In the genomic region with DNA sequence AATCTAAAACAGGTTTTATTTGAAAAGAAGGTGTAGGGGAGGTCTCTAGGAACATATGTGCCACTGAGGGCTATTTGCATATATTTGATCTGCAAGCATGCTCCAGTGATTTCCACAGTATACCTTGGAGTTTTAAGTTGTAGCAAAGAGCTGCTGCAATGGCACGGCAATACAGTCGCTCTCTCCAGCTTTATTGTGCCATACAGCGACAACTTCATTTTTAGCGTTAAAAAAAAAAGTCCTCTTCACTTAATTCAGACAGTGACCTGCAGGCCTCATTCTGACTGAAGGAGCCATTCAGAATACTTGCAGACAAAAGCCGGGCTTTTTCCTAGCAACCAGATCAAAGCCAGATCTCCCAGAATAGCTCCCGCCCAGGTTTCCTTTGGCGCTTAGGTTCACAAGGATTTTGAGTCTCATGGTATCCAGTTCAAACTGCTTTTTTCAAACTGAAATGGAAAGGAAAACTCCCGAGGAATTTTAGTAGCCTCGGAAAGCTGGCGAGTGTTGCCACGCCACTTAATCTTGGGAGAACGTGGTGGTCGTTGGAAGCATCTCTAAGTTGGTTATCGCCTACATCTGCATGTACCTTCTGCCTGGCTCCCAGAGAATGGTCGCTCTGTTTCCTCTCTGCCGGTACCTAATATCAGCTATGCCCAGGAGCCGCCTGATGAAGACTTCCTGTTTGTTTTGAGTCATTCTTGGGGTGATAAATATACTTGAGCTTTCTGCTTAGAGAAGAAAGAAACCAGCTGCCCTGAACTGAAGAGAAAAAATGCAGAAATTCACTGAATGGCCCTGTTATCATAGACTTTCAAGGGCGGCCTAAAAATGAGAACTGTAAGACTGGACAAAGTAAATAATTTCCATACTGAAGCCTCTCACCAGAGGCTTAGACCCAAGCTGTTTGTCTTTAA, we compare ENCODE assay signal across 8 mouse cellular contexts.
DNase-seq lines count a peak whose midpoint lies in the region; ATAC-seq and TF ChIP-seq lines count a peak whose summit lies in the region.

No protein-coding gene starts in this region.

- peak; percentile 29 for DNase-seq in layer of hippocampus, adult 9-11 months
- no peak for DNase-seq in layer of hippocampus, adult 8-10 months (ENCODE audit: low spot score in 2 of 2)
- peak; percentile 35 for DNase-seq in forebrain, postnatal 0 days
- DNase-seq in lung, postnatal 14 days: peak; percentile 18
- no peak for DNase-seq in gastrocnemius, postnatal 4 days (ENCODE audit: low spot score in 2 of 2)
- DNase-seq in urinary bladder, adult 18-20 months (ENCODE audit: low spot score in 2 of 2): no peak

- H3K27me3 ChIP-seq in forebrain, postnatal 0 days (ENCODE audit: insufficient read depth, low read length): no peaks in the 10 kb centered on the region
- H3K27me3 ChIP-seq in kidney, embryonic 14.5 days (ENCODE audit: control insufficient read depth, insufficient read depth, low read length): no peaks in the 10 kb centered on the region
- H3K27me3 ChIP-seq in stomach, embryonic 16.5 days (ENCODE audit: control insufficient read depth, insufficient read depth, low read length): no peaks in the 10 kb centered on the region

- no peaks in the 10 kb centered on the region for H3K9me3 ChIP-seq in forebrain, postnatal 0 days (ENCODE audit: low read length)
- H3K9me3 ChIP-seq in kidney, embryonic 14.5 days (ENCODE audit: control insufficient read depth, low read length): no peaks in the 10 kb centered on the region
- no peaks in the 10 kb centered on the region for H3K9me3 ChIP-seq in stomach, embryonic 16.5 days (replicated peaks; ENCODE audit: control insufficient read depth, low read length)

- WGBS in forebrain, postnatal 0 days: 8% methylated on average over 18 of the region's 18 CpGs
- WGBS in kidney, embryonic 14.5 days: 8% methylated on average over 18 of the region's 18 CpGs
- WGBS in stomach, embryonic 16.5 days: 11% methylated on average over 18 of the region's 18 CpGs

- no peak overlapping the region for H3K27ac ChIP-seq in forebrain, postnatal 0 days (ENCODE audit: low read depth, low read length)
- H3K27ac ChIP-seq in kidney, embryonic 14.5 days (ENCODE audit: low read depth, low read length): peak overlapping the region; percentile 79
- peak overlapping the region; percentile 34 for H3K27ac ChIP-seq in stomach, embryonic 16.5 days (ENCODE audit: low read length)

- no peaks in the 10 kb centered on the region for H3K4me1 ChIP-seq in forebrain, postnatal 0 days (ENCODE audit: insufficient read depth)
- peaks cover 9% of the 10 kb centered on the region for H3K4me1 ChIP-seq in kidney, embryonic 14.5 days (ENCODE audit: control insufficient read depth, insufficient read depth, low read length)
- 0 out of 2 replicates have a peak, but pooled peaks cover 3% of the 10 kb centered on the region for H3K4me1 ChIP-seq in stomach, embryonic 16.5 days (ENCODE audit: control insufficient read depth, insufficient read depth, low read length)

- H3K36me3 ChIP-seq in forebrain, postnatal 0 days (ENCODE audit: insufficient read depth): no peaks in the 10 kb centered on the region
- no peaks in the 10 kb centered on the region for H3K36me3 ChIP-seq in kidney, embryonic 14.5 days (ENCODE audit: control insufficient read depth, insufficient read depth, low read length)
- no peaks in the 10 kb centered on the region for H3K36me3 ChIP-seq in stomach, embryonic 16.5 days (ENCODE audit: control insufficient read depth, insufficient read depth, low read length)

- peak; percentile 42 for ATAC-seq in forebrain, postnatal 0 days
- ATAC-seq in kidney, embryonic 14.5 days (ENCODE audit: low FRiP score, low TSS enrichment): peak; percentile 49; the same call in 1 of the 2 replicates
- ATAC-seq in stomach, embryonic 16.5 days (ENCODE audit: insufficient read depth, low FRiP score): peak; percentile 33; the same call in 1 of the 2 replicates

- peak overlapping the region; percentile 33 for H3K4me2 ChIP-seq in forebrain, postnatal 0 days (ENCODE audit: low read depth)
- peak overlapping the region; percentile 35 for H3K4me2 ChIP-seq in kidney, embryonic 14.5 days (replicated peaks; ENCODE audit: low read depth, low read length)
- peak overlapping the region; percentile 55 for H3K4me2 ChIP-seq in stomach, embryonic 16.5 days (ENCODE audit: low read depth, low read length)

- no peak for TF ChIP-seq CTCF in forebrain, postnatal 0 days (IDR thresholded peaks at IDR 0.05; ENCODE audit: low read depth)

- H3K4me3 ChIP-seq in forebrain, postnatal 0 days (ENCODE audit: low read depth, low read length): 0 out of 2 replicates have a peak overlapping the region, but pooled peaks have one; percentile 2
- H3K4me3 ChIP-seq in kidney, embryonic 14.5 days (ENCODE audit: low read length): peak overlapping the region; percentile 9; the same call in 1 of the 2 replicates
- H3K4me3 ChIP-seq in stomach, embryonic 16.5 days (replicated peaks; ENCODE audit: low read length): peak overlapping the region; percentile 26

- no peak overlapping the region for H3K9ac ChIP-seq in forebrain, postnatal 0 days
- peak overlapping the region; percentile 23 for H3K9ac ChIP-seq in kidney, embryonic 14.5 days (ENCODE audit: low read depth, low read length)
- H3K9ac ChIP-seq in stomach, embryonic 16.5 days (ENCODE audit: low read length): peak overlapping the region; percentile 4; the same call in 1 of the 2 replicates

Comparison
In these comparisons a context has a peak if more than half of its experiments do, and no peak if none do; other contexts are left out.
1. DNase-seq: peak in layer of hippocampus, adult 9-11 months (single experiment), forebrain, postnatal 0 days (single experiment) and lung, postnatal 14 days (single experiment); none in layer of hippocampus, adult 8-10 months (0 of 2), gastrocnemius, postnatal 4 days (0 of 2) and urinary bladder, adult 18-20 months (0 of 2).
2. Peak in every context shown above with its lines, with median percentiles within 50 percentile points of each other: ATAC-seq, H3K4me2 ChIP-seq and H3K4me3 ChIP-seq.